Mouse (Mus musculus) intestine, embryonic 14.5 days (tissue): ENCODE results near the gene Fam107b. TPM values are rescaled to one million over a fixed set of nuclear protein-coding genes. Genes with fewer than 3 reads are reported as not detected.
A peak's percentile ranks its signal among the peaks of the same experiment; 100 is the strongest.

Experiments used
- ATAC-seq: fragments of 200-750 bp; cut with Nextera tagmentation; replicated peaks from 2 replicates; pipeline ENCODE4 v1.8.0; 2017; ENCODE audit warnings: low read depth, moderate number of reproducible peaks, moderate TSS enrichment, moderate library complexity; ENCODE audit not compliant: low FRiP score, low TSS enrichment
- DNase-seq: peaks from one replicate; pipeline ENCODE4 v3.0.0-alpha.2; 2018; ENCODE audit warnings: low spot score
- H3K27ac ChIP-seq: fragments of 300-500 bp; sonication (generic); 2 replicates; pipeline ENCODE4 v1.5.1; 2014; ENCODE audit warnings: low read depth, mild to moderate bottlenecking, control low read depth
- H3K27me3 ChIP-seq: fragments of 300-500 bp; sonication (generic); replicated peaks from 2 replicates; pipeline ENCODE4 v1.6.1; 2014; ENCODE audit warnings: low read length, control low read depth; ENCODE audit not compliant: control insufficient read depth, insufficient read depth
- H3K36me3 ChIP-seq: fragments of 300-500 bp; sonication (generic); 2 replicates; pipeline ENCODE4 v1.6.1; 2014; ENCODE audit warnings: low read length, control low read depth; ENCODE audit not compliant: control insufficient read depth, insufficient read depth
- H3K4me1 ChIP-seq: fragments of 300-500 bp; sonication (generic); replicated peaks from 2 replicates; pipeline ENCODE4 v1.6.1; 2014; ENCODE audit warnings: low read length, control low read depth, mixed read lengths; ENCODE audit not compliant: control insufficient read depth, insufficient read depth
- H3K4me2 ChIP-seq: fragments of 300-500 bp; sonication (generic); 2 replicates; pipeline ENCODE4 v1.6.1; 2014; ENCODE audit warnings: low read length
- H3K4me3 ChIP-seq: fragments of 300-500 bp; sonication (generic); 2 replicates; pipeline ENCODE4 v1.5.1; 2014; ENCODE audit warnings: low read depth, low read length, control low read depth, mixed read lengths
- H3K9ac ChIP-seq: fragments of 300-500 bp; sonication (generic); 2 replicates; pipeline ENCODE4 v1.6.1; 2014; ENCODE audit warnings: mild to moderate bottlenecking, low read length
- H3K9me3 ChIP-seq: fragments of 300-500 bp; sonication (generic); 2 replicates; pipeline ENCODE4 v1.6.1; 2016; ENCODE audit warnings: low read length, control low read depth; ENCODE audit not compliant: control insufficient read depth
- WGBS: fragments of 180-500 bp; shearing (Covaris S2); extraction: QIAGEN DNeasy Blood & Tissue Kit; methylation state at CpG from one replicate; pipeline ENCODE4 v1.1.7; 2014; 5-methylcytosine and 5-hydroxymethylcytosine counted together
- polyA plus RNA-seq: library from polyadenylated mRNA; unstranded; fragments of >200 nt; fragmentation: Nextera tagmentation; extraction: Ambion mirVana; gene quantifications from 2 replicates; pipeline ENCODE4 v1.2.1, GENCODE M21; 2014

Gene Fam107b
- polyA plus RNA-seq = 61.2 and 67.1 TPM in 2 replicates

- Histone ChIP-seq H3K27me3 (no peaks in the 10 kb centered on the region), H3K9ac (no peak within 1 kb of the TSS), H3K27ac (no peak within 1 kb of the TSS), H3K9me3 (no peaks in the 10 kb centered on the region), H3K4me2 (no peak within 1 kb of the TSS), H3K4me1 (0 out of 2 replicates have a peak, but pooled peaks cover 4% of the 10 kb centered on the region), H3K36me3 (no peaks in the 10 kb centered on the region), H3K4me3 (no peak within 1 kb of the TSS)
- no peak for ATAC-seq
- no peak for DNase-seq
- WGBS = 74% methylated on average over 12 of the region's 12 CpGs
Measured at GRCm38 (mm10) chr2:3570186-3570585, at the start of gene Fam107b. Gene Fam107b, plus strand, starts transcription at chr2:3570488.

GRCm38 (mm10) chr2:3522558-3522957 lies 47.7 kb upstream of the Fam107b start:
- Histone ChIP-seq H3K27me3 (no peaks in the 10 kb centered on the region), H3K4me2 (no peak overlapping the region), H3K36me3 (no peaks in the 10 kb centered on the region), H3K4me1 (no peaks in the 10 kb centered on the region), H3K27ac (no peak overlapping the region), H3K4me3 (no peak overlapping the region), H3K9ac (no peak overlapping the region), H3K9me3 (no peaks in the 10 kb centered on the region)
- WGBS = 65% methylated on average over 4 of the region's 4 CpGs
- DNase-seq (no peak), ATAC-seq (no peak)

GRCm38 (mm10) chr2:3526288-3526687 lies 44.0 kb upstream of the Fam107b start:
- Histone ChIP-seq H3K27me3 (no peaks in the 10 kb centered on the region), H3K4me2 (no peak overlapping the region), H3K36me3 (no peaks in the 10 kb centered on the region), H3K9ac (no peak overlapping the region), H3K4me3 (no peak overlapping the region), H3K9me3 (no peaks in the 10 kb centered on the region), H3K27ac (no peak overlapping the region), H3K4me1 (no peaks in the 10 kb centered on the region)
- DNase-seq = no peak
- ATAC-seq = no peak
- WGBS = 80% methylated on average over 6 of the region's 6 CpGs

- H3K36me3 ChIP-seq = no peaks in the 10 kb centered on the region
- H3K9ac ChIP-seq = no peak overlapping the region
- no peaks in the 10 kb centered on the region for H3K27me3 ChIP-seq
- 0 out of 2 replicates have a peak, but pooled peaks have one; percentile 40 for ATAC-seq
- peaks cover 14% of the 10 kb centered on the region for H3K4me1 ChIP-seq
- peak; percentile 55 for DNase-seq
- H3K27ac ChIP-seq = peak overlapping the region; percentile 24; the same call in 1 of the 2 replicates
- H3K9me3 ChIP-seq = no peaks in the 10 kb centered on the region
- H3K4me3 ChIP-seq = no peak overlapping the region
- no peak overlapping the region for H3K4me2 ChIP-seq
- WGBS = 39% methylated on average over 9 of the region's 9 CpGs
Measured at GRCm38 (mm10) chr2:3541307-3542079, 28.8 kb upstream of the Fam107b start.

GRCm38 (mm10) chr2:3546055-3546454 lies 24.2 kb upstream of the Fam107b start:
- ATAC-seq = no peak
- 62% methylated on average over 2 of the region's 2 CpGs for WGBS
- H3K9me3 ChIP-seq = no peaks in the 10 kb centered on the region

GRCm38 (mm10) chr2:3546588-3546987 lies 23.7 kb upstream of the Fam107b start:
- WGBS = 2% methylated on average over 4 of the region's 4 CpGs
- no peak overlapping the region for H3K27ac ChIP-seq
- no peak overlapping the region for H3K4me2 ChIP-seq
- peak; percentile 70 for DNase-seq
- H3K9ac ChIP-seq = no peak overlapping the region
- H3K27me3 ChIP-seq = no peaks in the 10 kb centered on the region
- H3K9me3 ChIP-seq = no peaks in the 10 kb centered on the region
- ATAC-seq = 0 out of 2 replicates have a peak, but pooled peaks have one; percentile 40
- H3K4me3 ChIP-seq = no peak overlapping the region
- peaks cover 10% of the 10 kb centered on the region for H3K4me1 ChIP-seq
- H3K36me3 ChIP-seq = no peaks in the 10 kb centered on the region

More at GRCm38 (mm10) chr2:3546055-3546454, 24.2 kb upstream of the Fam107b start:
- Histone ChIP-seq H3K9ac (no peak overlapping the region), H3K4me2 (no peak overlapping the region), H3K27me3 (no peaks in the 10 kb centered on the region), H3K4me1 (peaks cover 14% of the 10 kb centered on the region), H3K4me3 (no peak overlapping the region), H3K27ac (no peak overlapping the region), H3K36me3 (no peaks in the 10 kb centered on the region)
- no peak for DNase-seq

GRCm38 (mm10) chr2:3570606-3571005 lies 318 bp downstream of the Fam107b start:
- H3K27ac ChIP-seq = no peak overlapping the region
- no peak overlapping the region for H3K4me3 ChIP-seq
- H3K4me1 ChIP-seq = 0 out of 2 replicates have a peak, but pooled peaks cover 4% of the 10 kb centered on the region
- no peak overlapping the region for H3K4me2 ChIP-seq
- no peaks in the 10 kb centered on the region for H3K27me3 ChIP-seq
- no peaks in the 10 kb centered on the region for H3K9me3 ChIP-seq
- no peaks in the 10 kb centered on the region for H3K36me3 ChIP-seq
- H3K9ac ChIP-seq = no peak overlapping the region
- ATAC-seq = no peak
- WGBS = 75% methylated on average over 11 of the region's 11 CpGs
- no peak for DNase-seq

GRCm38 (mm10) chr2:3573883-3574282 lies 3.6 kb downstream of the Fam107b start:
- DNase-seq (no peak), ATAC-seq (no peak)
- H3K27me3 ChIP-seq = no peaks in the 10 kb centered on the region
- 82% methylated on average over 7 of the region's 7 CpGs for WGBS
- H3K9me3 ChIP-seq = no peaks in the 10 kb centered on the region
- peaks cover 15% of the 10 kb centered on the region; the same call in 1 of the 2 replicates for H3K4me1 ChIP-seq
- no peak overlapping the region for H3K27ac ChIP-seq
- H3K36me3 ChIP-seq = no peaks in the 10 kb centered on the region
- no peak overlapping the region for H3K9ac ChIP-seq
- no peak overlapping the region for H3K4me3 ChIP-seq
- no peak overlapping the region for H3K4me2 ChIP-seq

GRCm38 (mm10) chr2:3575140-3575539 lies 4.9 kb downstream of the Fam107b start:
- WGBS = 96% methylated on average over 1 of the region's 1 CpGs
- Histone ChIP-seq H3K36me3 (no peaks in the 10 kb centered on the region), H3K4me3 (no peak overlapping the region), H3K27ac (no peak overlapping the region), H3K4me2 (no peak overlapping the region), H3K9ac (no peak overlapping the region), H3K27me3 (no peaks in the 10 kb centered on the region), H3K9me3 (no peaks in the 10 kb centered on the region), H3K4me1 (peaks cover 15% of the 10 kb centered on the region; the same call in 1 of the 2 replicates)
- no peak for ATAC-seq
- DNase-seq = no peak
